Mouse (Mus musculus): Measurements from ENCODE around the gene Ttyh3. TPM values are rescaled to one million over a fixed set of nuclear protein-coding genes. Genes with fewer than 3 reads are reported as not detected.

Ttyh3 gene
- polyA plus RNA-seq, 1 experiment from 2014 or later, result 5.2 TPM

- Histone ChIP-seq H3K9me3 (ENCODE audit: low read length) (no peaks in the 10 kb centered on the region), H3K4me1 (ENCODE audit: insufficient read depth) (peaks cover 5% of the 10 kb centered on the region; the same call in 1 of the 2 replicates), H3K27ac (ENCODE audit: low read depth) (no peak overlapping the region), H3K4me2 (ENCODE audit: low read depth, low read length) (no peak overlapping the region), H3K9ac (replicated peaks) (no peak overlapping the region), H3K36me3 (replicated peaks; ENCODE audit: insufficient read depth, low read length) (no peaks in the 10 kb centered on the region), H3K4me3 (ENCODE audit: low read depth, low read length) (no peak overlapping the region), H3K27me3 (ENCODE audit: insufficient read depth, low read length) (no peaks in the 10 kb centered on the region)
- ATAC-seq, result no peak
- TF ChIP-seq EP300 (IDR thresholded peaks at IDR 0.05; ENCODE audit: low read depth) (no peak), CTCF (IDR thresholded peaks at IDR 0.05; ENCODE audit: low read depth) (no peak)
- peak; percentile 13 for DNase-seq
- WGBS (ENCODE audit: insufficient replicate concordance), result 38% methylated on average over 5 of the region's 5 CpGs
Observed at GRCm38 (mm10) chr5:140575381-140575866, 73.4 kb downstream of the Ttyh3 start.

- Histone ChIP-seq H3K4me1 (ENCODE audit: insufficient read depth) (peaks cover 8% of the 10 kb centered on the region; the same call in 1 of the 2 replicates), H3K36me3 (replicated peaks; ENCODE audit: insufficient read depth, low read length) (no peaks in the 10 kb centered on the region), H3K27me3 (ENCODE audit: insufficient read depth, low read length) (no peaks in the 10 kb centered on the region), H3K9me3 (ENCODE audit: low read length) (no peaks in the 10 kb centered on the region), H3K4me2 (ENCODE audit: low read depth, low read length) (no peak overlapping the region), H3K27ac (ENCODE audit: low read depth) (no peak overlapping the region), H3K4me3 (ENCODE audit: low read depth, low read length) (no peak overlapping the region), H3K9ac (replicated peaks) (no peak overlapping the region)
- TF ChIP-seq EP300 (IDR thresholded peaks at IDR 0.05; ENCODE audit: low read depth) (no peak), CTCF (IDR thresholded peaks at IDR 0.05; ENCODE audit: low read depth) (no peak)
- ATAC-seq, result no peak
- 70% methylated on average over 6 of the region's 6 CpGs for WGBS (ENCODE audit: insufficient replicate concordance)
- no peak for DNase-seq
Observed at GRCm38 (mm10) chr5:140572611-140573010, 76.2 kb downstream of the Ttyh3 start.

- ATAC-seq (no peak), DNase-seq (no peak)
- Histone ChIP-seq H3K9ac (replicated peaks) (no peak overlapping the region), H3K27ac (ENCODE audit: low read depth) (no peak overlapping the region), H3K9me3 (ENCODE audit: low read length) (no peaks in the 10 kb centered on the region), H3K4me1 (ENCODE audit: insufficient read depth) (peaks cover 14% of the 10 kb centered on the region; the same call in 1 of the 2 replicates), H3K36me3 (replicated peaks; ENCODE audit: insufficient read depth, low read length) (no peaks in the 10 kb centered on the region), H3K4me3 (ENCODE audit: low read depth, low read length) (no peak overlapping the region), H3K27me3 (ENCODE audit: insufficient read depth, low read length) (no peaks in the 10 kb centered on the region), H3K4me2 (ENCODE audit: low read depth, low read length) (no peak overlapping the region)
- TF ChIP-seq CTCF (IDR thresholded peaks at IDR 0.05; ENCODE audit: low read depth) (no peak), EP300 (IDR thresholded peaks at IDR 0.05; ENCODE audit: low read depth) (no peak)
- 86% methylated on average over 10 of the region's 10 CpGs for WGBS (ENCODE audit: insufficient replicate concordance)
Observed at GRCm38 (mm10) chr5:140571673-140572072, 77.2 kb downstream of the Ttyh3 start.

GRCm38 (mm10) chr5:140571201-140571600 lies 77.6 kb downstream of the Ttyh3 start:
- ATAC-seq, result no peak
- H3K27ac ChIP-seq (ENCODE audit: low read depth), result no peak overlapping the region
- no peaks in the 10 kb centered on the region for H3K36me3 ChIP-seq (replicated peaks; ENCODE audit: insufficient read depth, low read length)
- 78% methylated on average over 4 of the region's 4 CpGs for WGBS (ENCODE audit: insufficient replicate concordance)
- no peaks in the 10 kb centered on the region for H3K9me3 ChIP-seq (ENCODE audit: low read length)
- no peaks in the 10 kb centered on the region for H3K27me3 ChIP-seq (ENCODE audit: insufficient read depth, low read length)
- no peak overlapping the region for H3K4me3 ChIP-seq (ENCODE audit: low read depth, low read length)
- TF ChIP-seq CTCF (IDR thresholded peaks at IDR 0.05; ENCODE audit: low read depth) (no peak), EP300 (IDR thresholded peaks at IDR 0.05; ENCODE audit: low read depth) (no peak)
- H3K4me2 ChIP-seq (ENCODE audit: low read depth, low read length), result no peak overlapping the region
- peaks cover 14% of the 10 kb centered on the region; the same call in 1 of the 2 replicates for H3K4me1 ChIP-seq (ENCODE audit: insufficient read depth)
- H3K9ac ChIP-seq (replicated peaks), result no peak overlapping the region
- no peak for DNase-seq

Other genes starting within 250 kb of the Ttyh3 start
- gene Eif3b, start 229.7 kb downstream of the Ttyh3 start, polyA plus RNA-seq (2015; fragmentation: Nextera tagmentation; extraction: Ambion mirVana), result 35.5 and 38.7 TPM in 2 replicates
- gene Gm4869, start 203.4 kb downstream of the Ttyh3 start, polyA plus RNA-seq (2015; fragmentation: Nextera tagmentation; extraction: Ambion mirVana), result not detected in 2 replicates
- gene Chst12, start 143.5 kb downstream of the Ttyh3 start, polyA plus RNA-seq (2015; fragmentation: Nextera tagmentation; extraction: Ambion mirVana), result 8.6 and 9.1 TPM in 2 replicates
- gene Grifin, start 84.0 kb downstream of the Ttyh3 start, polyA plus RNA-seq (2015; fragmentation: Nextera tagmentation; extraction: Ambion mirVana), result not detected in 2 replicates
- 5.0 and 5.9 TPM in 2 replicates for gene Lfng, start 41.7 kb downstream of the Ttyh3 start, polyA plus RNA-seq (2015; fragmentation: Nextera tagmentation; extraction: Ambion mirVana)
- gene Iqce, start 53.3 kb upstream of the Ttyh3 start, polyA plus RNA-seq (2015; fragmentation: Nextera tagmentation; extraction: Ambion mirVana), result 3.6 and 4.2 TPM in 2 replicates
- 4.7 and 4.9 TPM in 2 replicates for gene Brat1, start 56.0 kb upstream of the Ttyh3 start, polyA plus RNA-seq (2015; fragmentation: Nextera tagmentation; extraction: Ambion mirVana)
- 2.1 and 2.2 TPM in 2 replicates for gene Amz1, start 75.1 kb upstream of the Ttyh3 start, polyA plus RNA-seq (2015; fragmentation: Nextera tagmentation; extraction: Ambion mirVana)
- gene Gna12, start 181.4 kb upstream of the Ttyh3 start, polyA plus RNA-seq (2015; fragmentation: Nextera tagmentation; extraction: Ambion mirVana), result 12.7 and 14.5 TPM in 2 replicates

All from liver, postnatal 0 days (tissue).